Mouse (Mus musculus) liver, embryonic 14.5 days (tissue): ENCODE results near the gene Nop56.

Experiments
- CTCF ChIP-seq: IDR thresholded peaks from 2 replicates; pipeline ENCODE4 v1.5.1; 2016; ENCODE audit warnings: antibody characterized with exemption, low read depth, control low read depth
- EP300 ChIP-seq: IDR thresholded peaks from 2 replicates; pipeline ENCODE4 v1.6.1; 2016; ENCODE audit warnings: antibody characterized with exemption, low read depth

DNA sequence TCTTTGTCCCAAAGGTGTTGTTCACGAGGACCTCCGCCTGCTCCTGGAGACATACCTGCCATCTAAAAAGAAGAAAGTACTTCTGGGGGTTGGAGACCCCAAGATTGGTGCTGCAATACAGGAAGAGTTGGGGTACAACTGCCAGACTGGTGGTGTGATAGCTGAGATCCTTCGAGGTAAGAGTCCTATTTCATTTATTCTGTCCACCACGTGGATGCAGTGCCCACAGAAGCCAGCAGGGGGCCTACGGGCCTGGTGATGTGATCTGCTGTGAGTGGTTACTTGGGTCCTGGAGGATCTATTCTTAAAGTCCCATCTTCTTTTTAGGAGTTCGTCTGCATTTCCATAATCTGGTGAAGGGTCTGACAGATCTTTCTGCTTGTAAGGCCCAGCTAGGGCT, 1.4 kb downstream of the Nop56 start:
- TF ChIP-seq CTCF (peak; percentile 95), EP300 (no peak)
